Mouse (Mus musculus): Measurements from ENCODE around the gene Acpp. TPM values are rescaled to one million over a fixed set of nuclear protein-coding genes. Genes with fewer than 3 reads are reported as not detected.

Gene Acpp
- polyA plus RNA-seq, 1 experiment from 2014 or later, result not detected

DNA sequence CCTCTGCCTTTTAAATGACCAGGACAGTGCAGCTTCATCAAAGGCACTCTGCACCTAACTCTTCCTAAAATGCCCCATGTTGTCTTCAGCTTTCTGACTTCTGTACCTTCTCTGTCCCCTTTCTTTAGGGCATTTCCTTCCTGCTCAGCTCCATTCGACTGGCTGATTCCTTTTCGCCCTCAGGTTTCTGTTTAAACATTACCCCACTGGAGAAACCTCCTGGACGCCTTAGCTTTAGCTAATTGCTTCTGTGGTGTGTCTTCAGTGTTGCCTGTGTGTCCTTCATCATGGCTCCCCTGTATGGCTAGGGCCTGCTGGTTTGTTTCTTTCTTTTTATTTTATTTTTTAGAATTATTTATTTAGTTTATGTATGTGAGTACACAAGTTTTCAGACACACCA lies 40.5 kb downstream of the Acpp start:
- Histone ChIP-seq H3K4me1 (no peaks in the 10 kb centered on the region), H3K9ac (no peak overlapping the region), H3K27ac (no peak overlapping the region), H3K4me2 (replicated peaks) (no peak overlapping the region), H3K4me3 (no peak overlapping the region), H3K9me3 (no peaks in the 10 kb centered on the region), H3K36me3 (no peaks in the 10 kb centered on the region), H3K27me3 (replicated peaks) (no peaks in the 10 kb centered on the region)
- WGBS, result 65% methylated on average over 3 of the region's 3 CpGs
- no peak for ATAC-seq (ENCODE audit: low FRiP score, low read depth)

DNA sequence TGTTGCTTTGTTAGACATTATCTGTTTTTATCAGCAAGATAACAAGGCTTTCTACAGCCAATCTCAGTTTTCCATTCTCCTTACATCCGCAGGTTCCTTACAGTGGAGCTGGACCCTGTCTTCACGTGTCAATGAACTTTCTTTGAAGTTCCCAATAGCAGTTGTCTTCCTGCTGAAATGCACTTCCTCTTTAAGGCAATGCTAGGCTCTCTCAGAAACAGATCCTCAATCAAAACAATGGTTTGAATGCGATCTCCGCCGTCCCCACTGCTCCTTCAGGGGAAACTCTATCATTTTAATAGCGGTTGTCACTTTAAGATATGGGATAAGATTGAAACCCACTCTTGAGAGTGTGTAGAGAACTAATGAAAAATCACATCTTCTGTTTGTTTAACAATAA lies 52.6 kb downstream of the Acpp start:
- 65% methylated on average over 6 of the region's 6 CpGs for WGBS
- ATAC-seq (ENCODE audit: low FRiP score, low read depth), result no peak

DNA sequence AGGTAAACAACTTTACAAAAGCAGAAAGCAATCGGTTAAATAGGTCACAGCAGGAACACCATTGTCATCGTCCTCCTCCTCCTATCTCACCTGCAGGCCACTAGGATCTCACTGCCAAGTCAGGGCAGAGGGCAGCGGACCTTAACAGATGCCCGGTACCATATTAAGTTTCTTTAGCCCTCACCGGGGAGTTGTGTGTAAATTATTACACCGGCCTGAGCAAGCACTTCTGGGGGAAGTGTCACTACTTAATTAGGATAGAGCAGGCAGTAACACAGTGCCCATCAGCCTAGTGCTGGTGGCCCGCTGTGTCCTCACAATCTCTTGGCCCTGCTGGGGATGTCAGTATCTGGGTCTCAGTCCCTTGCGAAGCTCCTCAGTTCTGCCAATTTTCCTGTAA lies 55.0 kb downstream of the Acpp start:
- Histone ChIP-seq H3K4me3 (no peak overlapping the region), H3K36me3 (no peaks in the 10 kb centered on the region), H3K4me1 (no peaks in the 10 kb centered on the region), H3K4me2 (replicated peaks) (no peak overlapping the region), H3K9ac (no peak overlapping the region), H3K27ac (no peak overlapping the region), H3K27me3 (replicated peaks) (no peaks in the 10 kb centered on the region), H3K9me3 (no peaks in the 10 kb centered on the region)
- 26% methylated on average over 8 of the region's 8 CpGs for WGBS
- no peak for ATAC-seq (ENCODE audit: low FRiP score, low read depth)

More for the DNA sequence above, 52.6 kb downstream of the Acpp start:
- Histone ChIP-seq H3K4me1 (no peaks in the 10 kb centered on the region), H3K9ac (no peak overlapping the region), H3K9me3 (no peaks in the 10 kb centered on the region), H3K27ac (no peak overlapping the region), H3K4me3 (no peak overlapping the region), H3K4me2 (replicated peaks) (no peak overlapping the region), H3K36me3 (no peaks in the 10 kb centered on the region), H3K27me3 (replicated peaks) (no peaks in the 10 kb centered on the region)

DNA sequence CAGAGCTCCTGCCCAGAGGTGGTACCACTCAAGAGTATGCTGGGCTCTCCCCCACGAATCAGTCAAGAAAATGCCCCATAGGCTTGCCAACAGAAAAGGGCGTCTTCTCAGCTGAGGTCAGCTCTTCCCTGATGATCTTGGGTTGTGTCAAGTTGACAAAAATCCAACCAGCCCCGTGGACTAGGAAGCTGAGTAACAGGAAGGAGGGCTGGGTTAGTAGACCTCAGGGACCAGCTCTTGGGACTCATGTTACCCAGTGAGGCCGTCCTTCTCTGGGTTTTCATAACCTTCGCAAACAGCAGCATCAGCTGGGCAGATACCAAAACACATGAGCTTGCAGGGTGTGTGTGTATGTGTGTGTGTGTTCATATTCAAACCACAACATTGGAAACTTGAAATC lies 55.8 kb downstream of the Acpp start:
- no peak overlapping the region for H3K4me2 ChIP-seq (replicated peaks)
- H3K27ac ChIP-seq, result no peak overlapping the region
- no peaks in the 10 kb centered on the region for H3K4me1 ChIP-seq
- 80% methylated on average over 5 of the region's 5 CpGs for WGBS
- no peak overlapping the region for H3K9ac ChIP-seq
- H3K27me3 ChIP-seq (replicated peaks), result no peaks in the 10 kb centered on the region
- no peaks in the 10 kb centered on the region for H3K9me3 ChIP-seq
- ATAC-seq (ENCODE audit: low FRiP score, low read depth), result no peak
- no peak overlapping the region for H3K4me3 ChIP-seq
- no peaks in the 10 kb centered on the region for H3K36me3 ChIP-seq

DNA sequence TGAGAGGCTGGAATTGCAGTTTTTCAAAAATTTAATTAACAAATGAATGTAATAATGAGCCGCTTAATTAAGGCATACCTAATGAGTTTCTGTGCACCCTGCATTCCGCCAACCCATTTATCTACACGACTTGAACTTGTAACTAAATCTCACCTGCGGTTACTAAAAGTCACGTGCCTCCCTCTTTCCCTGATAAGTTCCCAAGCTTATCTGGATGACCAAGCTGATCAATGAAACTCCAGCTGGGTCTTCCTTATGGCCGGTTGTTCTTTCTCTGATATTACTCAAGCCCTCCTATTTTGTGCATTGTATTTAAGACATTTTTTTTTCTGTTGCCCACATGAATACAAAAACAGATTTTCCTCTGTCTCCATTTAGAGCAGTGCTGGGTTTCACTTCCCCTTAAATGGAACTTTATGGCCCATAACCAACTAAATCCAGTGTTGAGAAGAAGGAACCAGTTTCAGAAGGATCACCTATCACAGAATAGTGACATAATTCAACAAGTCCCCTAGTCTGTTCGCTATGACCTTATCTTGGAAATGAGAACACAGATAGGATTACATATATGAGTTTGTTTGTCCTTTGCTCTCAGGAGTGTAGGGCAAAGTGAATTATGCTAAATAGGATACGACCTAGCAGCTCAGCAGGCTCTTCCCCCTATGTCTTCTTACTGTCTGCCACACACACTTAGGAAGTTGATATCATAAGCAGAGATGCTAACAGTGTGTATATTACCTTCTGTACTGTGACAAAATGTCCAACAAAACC lies 56.6 kb downstream of the Acpp start:
- Histone ChIP-seq H3K4me2 (replicated peaks) (no peak overlapping the region), H3K27me3 (replicated peaks) (no peaks in the 10 kb centered on the region), H3K9ac (no peak overlapping the region), H3K4me3 (no peak overlapping the region), H3K9me3 (no peaks in the 10 kb centered on the region), H3K27ac (no peak overlapping the region), H3K4me1 (no peaks in the 10 kb centered on the region), H3K36me3 (no peaks in the 10 kb centered on the region)
- WGBS, result 87% methylated on average over 8 of the region's 8 CpGs
- ATAC-seq (ENCODE audit: low FRiP score, low read depth), result no peak

DNA sequence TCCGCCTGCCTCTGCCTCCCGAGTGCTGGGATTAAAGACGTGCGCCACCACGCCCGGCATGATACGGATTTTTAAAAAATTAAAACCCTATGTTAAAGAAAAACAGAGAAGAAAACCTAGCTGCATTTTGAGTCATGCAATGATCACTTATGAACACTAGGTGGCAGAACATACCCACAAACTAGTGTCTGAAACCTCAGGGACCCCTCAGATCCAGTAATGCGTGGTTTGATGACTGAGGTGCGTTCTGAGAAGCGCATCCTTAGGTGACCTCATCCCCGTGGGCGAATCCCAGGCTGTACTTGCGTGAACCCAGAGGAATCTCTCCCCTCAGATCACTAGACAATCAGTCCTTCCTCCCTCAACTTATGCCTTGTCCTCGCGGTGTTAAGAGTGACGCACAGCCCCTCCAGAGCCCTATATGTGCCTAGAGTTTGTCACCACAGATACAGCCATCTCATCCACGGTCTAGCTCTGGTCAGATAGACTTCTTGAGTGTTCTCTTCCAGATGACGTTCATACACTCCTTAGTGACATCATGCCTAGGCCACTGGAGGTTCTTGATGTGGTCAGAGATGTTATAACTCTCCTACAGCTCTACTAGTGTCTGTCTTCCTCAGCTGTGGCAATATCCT lies 59.9 kb downstream of the Acpp start:
- Histone ChIP-seq H3K9ac (no peak overlapping the region), H3K4me3 (no peak overlapping the region), H3K27ac (no peak overlapping the region), H3K36me3 (no peaks in the 10 kb centered on the region), H3K27me3 (replicated peaks) (no peaks in the 10 kb centered on the region), H3K4me2 (replicated peaks) (peak overlapping the region; percentile 37), H3K4me1 (no peaks in the 10 kb centered on the region), H3K9me3 (no peaks in the 10 kb centered on the region)
- ATAC-seq (ENCODE audit: low FRiP score, low read depth), result peak; percentile 65; the same call in 1 of the 2 replicates
- WGBS, result 26% methylated on average over 18 of the region's 18 CpGs

DNA sequence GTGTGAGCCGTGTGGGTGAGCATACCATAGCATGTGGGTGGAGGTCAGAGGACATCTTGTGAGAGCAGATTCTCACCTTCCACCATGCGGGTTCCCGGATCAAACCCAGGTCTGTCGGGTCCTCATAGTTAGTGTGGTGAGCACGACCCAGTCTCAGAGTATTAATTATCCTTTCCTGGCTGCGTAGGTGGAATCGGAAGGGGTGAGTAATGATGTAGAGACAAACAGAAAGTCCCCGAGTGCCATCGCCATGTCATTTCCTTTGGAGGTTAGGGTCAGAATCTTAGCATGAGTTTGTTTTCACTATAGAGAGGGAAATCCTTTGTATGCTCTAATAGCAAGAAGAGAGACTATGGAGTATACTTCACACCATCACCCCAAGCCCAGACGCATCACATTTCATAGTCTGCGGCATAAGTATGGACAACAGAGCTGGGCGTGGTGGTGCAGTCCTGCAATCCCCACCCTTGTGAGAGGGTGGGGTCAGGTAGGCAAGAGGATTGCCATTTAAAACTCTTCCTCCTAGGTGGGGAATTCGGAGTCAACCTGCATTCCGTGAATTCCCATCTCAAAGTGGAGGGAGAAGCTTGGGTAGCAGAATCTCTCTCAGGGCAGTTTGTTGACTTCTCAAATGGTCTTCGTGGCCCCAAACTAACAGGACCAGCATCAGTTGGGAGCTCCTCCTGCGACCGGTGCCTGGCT lies 62.3 kb downstream of the Acpp start:
- Histone ChIP-seq H3K9ac (no peak overlapping the region), H3K9me3 (no peaks in the 10 kb centered on the region), H3K36me3 (no peaks in the 10 kb centered on the region), H3K4me1 (no peaks in the 10 kb centered on the region), H3K4me3 (no peak overlapping the region), H3K27me3 (replicated peaks) (no peaks in the 10 kb centered on the region), H3K27ac (no peak overlapping the region), H3K4me2 (replicated peaks) (no peak overlapping the region)
- 85% methylated on average over 17 of the region's 17 CpGs for WGBS
- ATAC-seq (ENCODE audit: low FRiP score, low read depth), result no peak

DNA sequence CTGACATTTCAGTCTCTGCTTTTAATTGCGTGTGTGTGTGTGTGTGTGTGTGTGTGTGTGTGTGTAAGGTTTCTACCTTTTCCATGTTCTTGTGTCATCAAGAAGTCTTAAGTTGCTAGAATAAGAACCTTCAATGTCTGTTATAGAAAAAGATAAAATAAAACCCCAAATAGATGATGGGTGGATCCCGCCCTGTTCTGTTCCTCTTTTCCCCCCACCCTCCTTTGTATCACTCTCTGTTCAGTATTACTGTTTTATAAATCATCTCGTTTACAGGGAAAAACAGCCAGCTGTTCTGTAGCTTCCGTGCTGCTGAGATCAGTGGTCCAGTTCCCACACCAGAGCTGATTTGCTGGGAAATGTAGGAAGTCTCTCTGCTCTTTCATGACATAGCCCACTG lies 65.5 kb downstream of the Acpp start:
- no peaks in the 10 kb centered on the region for H3K9me3 ChIP-seq
- no peak for ATAC-seq (ENCODE audit: low FRiP score, low read depth)
- H3K4me1 ChIP-seq, result no peaks in the 10 kb centered on the region
- no peak overlapping the region for H3K9ac ChIP-seq
- H3K27ac ChIP-seq, result no peak overlapping the region
- no peaks in the 10 kb centered on the region for H3K36me3 ChIP-seq
- H3K4me2 ChIP-seq (replicated peaks), result no peak overlapping the region
- 81% methylated on average over 4 of the region's 4 CpGs for WGBS
- H3K4me3 ChIP-seq, result no peak overlapping the region
- H3K27me3 ChIP-seq (replicated peaks), result no peaks in the 10 kb centered on the region

DNA sequence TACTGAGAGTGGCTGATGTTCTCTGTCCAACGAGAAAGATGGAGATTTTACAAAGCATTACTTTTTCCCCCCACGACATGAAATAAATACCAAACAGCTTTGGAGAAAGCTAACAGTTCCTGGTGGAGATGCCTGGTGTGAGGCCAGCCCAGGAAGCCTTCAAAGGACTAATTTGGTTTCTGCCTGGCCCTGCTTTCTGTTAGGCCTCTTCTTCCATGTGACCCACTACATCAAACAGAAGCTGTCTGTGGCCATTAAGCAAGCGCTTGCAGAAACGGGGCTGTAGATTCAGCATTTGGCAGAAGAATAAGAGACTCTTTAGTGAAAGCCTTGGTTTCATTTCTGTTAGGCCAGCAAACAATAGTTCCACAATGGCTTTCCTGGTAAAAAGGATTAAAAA lies 65.9 kb downstream of the Acpp start:
- Histone ChIP-seq H3K36me3 (no peaks in the 10 kb centered on the region), H3K4me1 (no peaks in the 10 kb centered on the region), H3K4me2 (replicated peaks) (no peak overlapping the region), H3K9ac (no peak overlapping the region), H3K27ac (no peak overlapping the region), H3K9me3 (no peaks in the 10 kb centered on the region), H3K27me3 (replicated peaks) (no peaks in the 10 kb centered on the region), H3K4me3 (no peak overlapping the region)
- no peak for ATAC-seq (ENCODE audit: low FRiP score, low read depth)
- whole genome bisulfite sequencing, result 76% methylated on average over 4 of the region's 4 CpGs

DNA sequence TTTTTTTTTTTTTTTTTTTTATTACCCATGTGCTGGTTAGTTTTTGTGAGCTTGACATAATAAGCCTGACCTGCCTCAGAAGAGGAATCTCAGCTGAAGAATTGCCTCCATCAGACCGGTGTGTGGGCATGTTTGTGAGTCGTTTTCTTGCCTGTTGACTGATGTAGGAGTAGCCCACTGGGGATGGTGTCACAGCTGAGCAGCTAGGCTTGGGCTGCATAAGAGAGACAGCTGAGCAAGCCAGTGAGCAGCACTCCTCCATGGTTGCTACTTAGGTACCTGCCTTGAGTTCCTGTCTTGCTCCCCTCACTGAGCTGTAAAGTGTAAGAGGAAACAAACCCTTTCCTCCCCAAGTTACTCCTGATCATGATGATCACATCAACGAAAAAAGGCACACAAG lies 67.6 kb downstream of the Acpp start:
- no peak for ATAC-seq (ENCODE audit: low FRiP score, low read depth)
- no peak overlapping the region for H3K4me3 ChIP-seq
- WGBS, result 77% methylated on average over 3 of the region's 3 CpGs

DNA sequence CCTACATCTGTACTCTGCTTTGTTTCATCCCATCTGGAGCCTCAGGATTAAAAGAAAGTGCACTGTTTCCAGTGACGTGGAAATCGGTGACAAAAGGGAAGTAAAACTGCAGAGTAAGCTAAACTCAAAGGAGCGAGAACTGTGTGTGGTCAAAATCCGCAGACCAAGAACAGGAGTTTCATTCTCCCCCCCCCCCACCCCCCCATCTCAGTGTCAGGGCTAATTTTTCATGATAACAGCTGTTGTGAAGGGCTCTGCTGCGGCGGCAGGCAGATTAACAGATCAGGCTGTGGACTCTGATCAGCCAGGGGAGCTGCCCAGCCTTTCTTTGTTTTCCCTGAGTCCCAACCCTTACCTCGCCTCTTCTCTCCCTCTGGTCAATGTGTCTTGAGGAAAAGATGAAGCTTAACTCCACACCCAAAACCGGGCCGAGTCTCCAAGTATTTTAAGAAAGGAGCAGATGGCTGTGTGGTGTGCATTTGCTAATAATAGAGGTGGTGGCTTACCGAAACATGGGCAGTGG lies 68.1 kb downstream of the Acpp start:
- Histone ChIP-seq H3K4me1 (no peaks in the 10 kb centered on the region), H3K9ac (no peak overlapping the region), H3K27me3 (replicated peaks) (no peaks in the 10 kb centered on the region), H3K27ac (no peak overlapping the region), H3K36me3 (no peaks in the 10 kb centered on the region), H3K9me3 (no peaks in the 10 kb centered on the region), H3K4me3 (no peak overlapping the region), H3K4me2 (replicated peaks) (no peak overlapping the region)
- no peak for ATAC-seq (ENCODE audit: low FRiP score, low read depth)
- WGBS, result 50% methylated on average over 10 of the region's 10 CpGs

More for the DNA sequence above, 67.6 kb downstream of the Acpp start:
- Histone ChIP-seq H3K36me3 (no peaks in the 10 kb centered on the region), H3K9ac (no peak overlapping the region), H3K4me1 (no peaks in the 10 kb centered on the region), H3K4me2 (replicated peaks) (no peak overlapping the region), H3K9me3 (no peaks in the 10 kb centered on the region), H3K27ac (no peak overlapping the region), H3K27me3 (replicated peaks) (no peaks in the 10 kb centered on the region)

DNA sequence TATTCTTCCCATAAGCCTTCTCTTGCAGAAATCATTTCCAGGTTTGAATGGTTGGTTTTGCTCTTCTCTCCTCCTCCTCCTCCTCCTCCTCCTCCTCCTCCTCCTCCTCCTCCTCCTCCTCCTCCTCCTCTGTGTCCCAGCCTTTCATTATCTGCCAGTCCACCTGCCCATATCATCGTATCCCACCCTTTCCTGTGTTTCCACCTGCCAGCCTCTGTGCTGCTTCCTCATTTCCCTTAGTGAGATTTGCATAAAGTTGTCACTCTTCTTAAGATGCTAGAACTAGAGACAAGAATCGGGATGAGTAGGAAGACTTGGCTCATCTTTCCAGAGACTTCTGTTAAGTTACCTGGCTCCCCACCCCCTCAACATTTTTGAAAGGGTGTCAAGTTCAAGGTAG lies 73.0 kb downstream of the Acpp start:
- no peak overlapping the region for H3K27ac ChIP-seq
- no peak overlapping the region for H3K9ac ChIP-seq
- no peak for ATAC-seq (ENCODE audit: low FRiP score, low read depth)
- 79% methylated on average over 2 of the region's 2 CpGs for WGBS
- H3K9me3 ChIP-seq, result no peaks in the 10 kb centered on the region
- H3K36me3 ChIP-seq, result no peaks in the 10 kb centered on the region
- H3K4me3 ChIP-seq, result no peak overlapping the region
- H3K27me3 ChIP-seq (replicated peaks), result no peaks in the 10 kb centered on the region
- H3K4me2 ChIP-seq (replicated peaks), result no peak overlapping the region
- peaks cover 18% of the 10 kb centered on the region for H3K4me1 ChIP-seq

Data from neural tube, embryonic 12.5 days (tissue).